Mouse (Mus musculus) spleen, adult 2 months (tissue): ENCODE results near the gene Lrrc9. TPM values are rescaled to one million over a fixed set of nuclear protein-coding genes. Genes with fewer than 3 reads are reported as not detected.

ENCODE experiments used
- DNase-seq, 2 experiments: peaks; one replicate each; pipeline versions ENCODE4 v3.0.0 to v3.0.0-alpha.2; 2012 to 2021; ENCODE audit warnings: low spot score in 2 of 2, low read depth in 1 of 2
- H3K27ac ChIP-seq: fragments of 200-500 bp; 2 replicates; pipeline ENCODE4 v1.5.1; 2012; ENCODE audit warnings: low read length, inconsistent platforms; ENCODE audit not compliant: insufficient read depth
- H3K27me3 ChIP-seq: fragments of 200-500 bp; 2 replicates; pipeline ENCODE4 v1.6.1; 2012; ENCODE audit warnings: mild to moderate bottlenecking, moderate library complexity, low read length, inconsistent platforms; ENCODE audit not compliant: control insufficient read depth, insufficient read depth
- H3K36me3 ChIP-seq: fragments of 200-500 bp; 2 replicates; pipeline ENCODE4 v1.6.1; 2012; ENCODE audit warnings: mild to moderate bottlenecking, low read length, inconsistent platforms; ENCODE audit not compliant: control insufficient read depth, insufficient read depth
- H3K4me1 ChIP-seq: fragments of 200-500 bp; 2 replicates; pipeline ENCODE4 v1.6.1; 2011; ENCODE audit warnings: inconsistent platforms; ENCODE audit not compliant: control insufficient read depth, insufficient read depth, insufficient read length
- H3K4me3 ChIP-seq: fragments of 200-500 bp; 2 replicates; pipeline ENCODE4 v1.5.1; 2011; ENCODE audit warnings: mild to moderate bottlenecking, inconsistent platforms; ENCODE audit not compliant: insufficient read depth, insufficient read length; ENCODE audit errors: extremely low read depth
- CTCF ChIP-seq: fragments of 200-500 bp; IDR thresholded peaks from 2 replicates; pipeline ENCODE4 v1.5.1; 2011; ENCODE audit warnings: mild to moderate bottlenecking, inconsistent platforms; ENCODE audit not compliant: insufficient read depth, insufficient read length, insufficient replicate concordance; ENCODE audit errors: extremely low read depth
- POLR2A ChIP-seq: fragments of 200-500 bp; IDR thresholded peaks from 2 replicates; pipeline ENCODE4 v1.6.1; 2011; ENCODE audit warnings: low read depth, low read length, inconsistent platforms
- WGBS: fragments of 180-500 bp; shearing (Covaris S2); methylation state at CpG from one replicate; pipeline ENCODE4 v1.1.7; 2018; 5-methylcytosine and 5-hydroxymethylcytosine counted together
- polyA plus RNA-seq: library from polyadenylated mRNA; depleted of rRNA; stranded (reverse); fragments of >200 nt; gene quantifications from 2 replicates; pipeline ENCODE4 v1.2.3, GENCODE M21; 2012

Gene Lrrc9
- polyA plus RNA-seq, 1 experiment: not detected

DNA sequence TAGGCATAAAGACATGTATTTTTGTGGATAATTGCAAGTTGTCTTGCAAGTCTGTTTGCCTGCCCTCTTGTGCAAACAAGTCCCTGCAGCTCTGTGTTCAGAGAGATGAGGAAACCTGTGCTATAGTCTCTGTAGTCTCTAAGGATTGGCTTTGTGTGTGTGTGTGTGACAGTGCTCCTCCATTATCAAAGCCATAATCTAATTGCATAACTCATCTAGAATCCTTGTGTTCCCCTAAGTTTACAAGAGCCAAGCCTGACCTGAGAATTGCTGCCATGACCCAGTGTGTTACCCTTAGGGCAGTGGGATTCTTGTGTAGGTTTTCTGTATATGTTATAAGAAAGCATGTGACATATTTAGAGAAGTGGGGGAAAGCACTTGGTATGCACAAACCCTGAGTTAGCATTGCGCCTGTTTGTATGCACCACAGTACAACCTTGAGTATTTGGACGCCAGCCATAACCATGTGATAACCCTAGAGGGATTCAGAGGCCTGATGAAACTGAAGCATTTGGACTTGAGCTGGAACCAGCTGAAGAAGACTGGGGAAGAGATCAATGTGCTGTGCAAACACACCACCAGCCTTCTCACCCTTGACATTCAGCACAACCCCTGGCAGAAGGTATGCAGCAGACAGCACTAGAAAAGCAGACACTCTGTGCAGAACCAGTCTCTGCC is 35.2 kb downstream of the Lrrc9 start:
- TF ChIP-seq POLR2A: no peak
- no peak for TF ChIP-seq CTCF
- Histone ChIP-seq H3K4me3 (no peak overlapping the region), H3K36me3 (no peaks in the 10 kb centered on the region), H3K4me1 (no peaks in the 10 kb centered on the region), H3K27me3 (no peaks in the 10 kb centered on the region), H3K27ac (no peak overlapping the region)
- DNase-seq: no peak
- WGBS: 85% methylated on average over 2 of the region's 2 CpGs

DNA sequence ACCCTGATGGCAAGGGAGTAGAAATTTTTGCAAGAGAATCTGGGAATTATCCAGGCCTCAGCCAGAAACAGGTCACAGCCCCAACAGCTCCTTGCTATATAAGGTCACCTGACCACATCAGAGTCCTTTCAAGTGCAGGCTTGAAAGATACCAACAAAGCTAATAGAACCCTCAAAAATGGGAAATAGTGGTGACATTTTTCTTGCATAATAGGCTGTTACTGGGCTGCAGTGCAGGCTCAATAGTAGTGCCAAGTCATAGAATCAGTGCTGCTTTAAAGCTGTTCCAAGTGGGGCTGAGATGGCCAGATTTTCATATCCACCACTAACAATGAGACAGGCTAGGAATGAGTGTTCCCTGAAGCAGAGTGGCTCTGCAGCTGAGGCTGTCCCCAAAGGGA is 40.6 kb downstream of the Lrrc9 start:
- Histone ChIP-seq H3K36me3 (no peaks in the 10 kb centered on the region), H3K27ac (no peak overlapping the region), H3K4me3 (no peak overlapping the region), H3K27me3 (no peaks in the 10 kb centered on the region), H3K4me1 (no peaks in the 10 kb centered on the region)
- TF ChIP-seq POLR2A (no peak), CTCF (no peak)
- no peak for DNase-seq

DNA sequence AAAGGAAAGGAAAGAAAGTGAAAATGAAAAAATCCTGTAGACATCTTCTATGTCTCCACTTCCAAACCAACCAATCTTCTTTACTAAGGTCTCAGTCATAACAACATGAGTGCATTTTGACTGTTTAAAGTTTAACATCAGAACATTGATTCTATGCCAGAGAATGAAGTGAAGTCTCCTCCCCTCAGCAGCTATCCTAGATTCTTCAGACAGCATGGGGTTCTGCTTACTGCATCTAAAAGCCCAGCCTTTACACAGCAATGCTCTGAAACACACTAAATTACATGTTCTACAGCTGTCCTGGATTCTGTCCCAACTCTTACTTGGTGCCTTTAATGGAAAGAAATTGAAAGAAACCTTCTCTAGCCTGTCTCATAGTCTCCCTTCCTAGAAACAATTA is 43.2 kb downstream of the Lrrc9 start:
- H3K27me3 ChIP-seq: no peaks in the 10 kb centered on the region
- H3K4me1 ChIP-seq: no peaks in the 10 kb centered on the region
- H3K36me3 ChIP-seq: no peaks in the 10 kb centered on the region
- no peak overlapping the region for H3K4me3 ChIP-seq
- DNase-seq: no peak
- TF ChIP-seq CTCF: no peak
- no peak for TF ChIP-seq POLR2A
- H3K27ac ChIP-seq: no peak overlapping the region

DNA sequence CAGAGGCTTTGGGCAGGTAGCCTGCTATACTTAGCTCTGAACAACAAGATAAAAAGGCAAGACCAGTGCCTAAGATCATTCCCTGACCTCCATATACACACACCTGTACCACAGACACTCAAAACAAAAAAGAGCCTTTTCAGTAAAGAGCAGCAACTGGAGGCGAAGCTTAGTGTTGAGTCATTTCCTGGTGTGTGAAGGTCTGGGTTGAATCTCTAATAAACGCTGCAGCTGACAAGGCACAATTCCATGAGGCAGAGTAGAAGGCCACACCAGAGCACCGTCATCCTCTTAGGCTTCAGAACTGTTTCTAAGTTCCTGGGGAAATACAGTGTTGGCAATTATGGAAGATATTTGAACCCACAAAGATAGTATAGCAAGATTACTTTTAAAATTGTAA is 45.8 kb downstream of the Lrrc9 start:
- WGBS: 23% methylated on average over 3 of the region's 3 CpGs
- TF ChIP-seq CTCF (no peak), POLR2A (no peak)
- no peak for DNase-seq
- Histone ChIP-seq H3K27ac (no peak overlapping the region), H3K4me3 (no peak overlapping the region), H3K4me1 (no peaks in the 10 kb centered on the region), H3K36me3 (no peaks in the 10 kb centered on the region), H3K27me3 (no peaks in the 10 kb centered on the region)

- no peaks in the 10 kb centered on the region for H3K36me3 ChIP-seq
- WGBS: 81% methylated on average over 3 of the region's 3 CpGs
- TF ChIP-seq POLR2A (no peak), CTCF (no peak)
- no peaks in the 10 kb centered on the region for H3K4me1 ChIP-seq
- no peaks in the 10 kb centered on the region for H3K27me3 ChIP-seq
- DNase-seq: no peak
- no peak overlapping the region for H3K27ac ChIP-seq
- no peak overlapping the region for H3K4me3 ChIP-seq
Observed at GRCm38 (mm10) chr12:72489995-72490394, 48.3 kb downstream of the Lrrc9 start.

DNA sequence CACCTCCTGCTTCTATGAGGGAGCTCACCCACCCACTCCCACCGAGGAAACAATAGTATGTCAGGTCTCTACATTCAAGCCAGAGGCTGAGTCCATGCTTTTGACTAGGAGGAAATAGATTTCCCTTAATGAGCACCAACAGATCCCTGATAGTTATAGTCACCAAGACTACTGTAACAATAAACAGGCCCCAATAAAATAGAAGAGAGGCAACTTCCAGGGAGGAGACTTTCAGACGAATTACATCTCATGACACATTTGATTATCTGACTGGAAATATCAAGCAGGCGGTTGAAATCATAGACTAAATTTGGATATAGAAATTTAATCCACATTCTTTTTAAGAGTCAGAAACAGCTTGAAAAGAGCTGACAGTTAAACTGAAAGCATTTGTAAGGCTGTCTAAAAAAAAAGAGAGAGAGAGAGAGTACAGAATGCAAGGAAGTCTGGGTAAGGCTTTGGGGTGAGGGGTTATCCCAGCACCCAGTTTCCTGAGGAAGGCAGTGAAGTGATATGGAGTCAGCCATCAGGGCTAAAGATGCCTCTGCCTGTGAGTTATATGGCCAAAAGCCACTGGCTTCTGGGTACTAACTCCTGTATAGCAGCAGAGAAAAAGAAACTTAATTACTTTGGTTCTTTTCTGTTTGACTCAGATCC is 49.5 kb downstream of the Lrrc9 start:
- Histone ChIP-seq H3K4me1 (no peaks in the 10 kb centered on the region), H3K27ac (no peak overlapping the region), H3K4me3 (no peak overlapping the region), H3K27me3 (no peaks in the 10 kb centered on the region), H3K36me3 (no peaks in the 10 kb centered on the region)
- WGBS: 80% methylated on average over 3 of the region's 3 CpGs
- TF ChIP-seq CTCF (no peak), POLR2A (no peak)
- DNase-seq: no peak

DNA sequence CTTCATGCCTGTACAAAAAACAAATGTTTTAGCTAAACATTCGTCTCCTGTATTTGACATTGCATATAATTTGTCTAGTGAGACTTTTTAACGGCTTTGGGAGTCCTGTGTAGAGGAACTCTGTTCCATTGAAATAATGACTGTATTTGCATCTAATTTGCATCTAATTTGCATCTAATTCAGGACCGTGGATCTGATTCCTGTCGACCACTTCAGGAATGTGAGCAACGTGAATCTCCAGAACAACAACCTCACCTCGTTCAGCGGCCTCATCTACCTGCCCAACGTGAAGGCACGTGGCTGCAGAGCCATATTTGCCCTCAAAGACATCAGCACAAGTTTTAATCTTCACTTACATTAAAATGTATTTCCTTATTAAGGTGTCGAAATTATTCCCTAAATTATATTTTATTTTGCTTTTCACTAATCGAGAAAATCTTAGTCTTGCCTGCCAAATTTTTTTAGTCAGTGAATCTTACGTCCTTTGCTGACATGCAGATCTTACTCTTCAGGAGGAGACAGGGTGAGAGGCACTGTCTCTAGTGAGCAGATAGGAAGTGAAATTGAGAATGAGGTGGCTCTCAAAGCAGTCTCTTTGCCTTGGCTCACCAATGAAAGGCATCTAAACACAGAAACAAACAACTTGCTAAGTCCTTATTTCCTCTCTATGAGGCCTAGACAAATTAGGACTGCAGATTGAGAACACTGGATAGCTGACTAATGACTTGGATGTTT is 55.4 kb downstream of the Lrrc9 start:
- WGBS: 84% methylated on average over 12 of the region's 12 CpGs

More for the DNA sequence above, 55.4 kb downstream of the Lrrc9 start:
- H3K4me1 ChIP-seq: no peaks in the 10 kb centered on the region
- no peak overlapping the region for H3K27ac ChIP-seq
- no peaks in the 10 kb centered on the region for H3K27me3 ChIP-seq
- DNase-seq: no peak
- no peaks in the 10 kb centered on the region for H3K36me3 ChIP-seq
- TF ChIP-seq CTCF (no peak), POLR2A (no peak)
- no peak overlapping the region for H3K4me3 ChIP-seq
